Mouse (Mus musculus): ENCODE measurements around the gene Ptger4. TPM values are rescaled to one million over a fixed set of nuclear protein-coding genes. Genes with fewer than 3 reads are reported as not detected.

Gene Ptger4
- total and polyA plus RNA-seq, 3 experiments: 4.4 to 6.5 (median 4.7) TPM

GRCm38 (mm10) chr15:5186293-5186675, 57.7 kb downstream of the Ptger4 start:
- TF ChIP-seq SIN3A (IDR thresholded peaks at IDR 0.05; ENCODE audit: low read length) (0 out of 2 replicates have a peak, but pooled peaks have one; percentile 7), ZNF384 (IDR thresholded peaks at IDR 0.05; ENCODE audit: low read depth, low read length) (no peak)
- H3K79me2 ChIP-seq (replicated peaks; ENCODE audit: control insufficient read depth, extremely low read depth, insufficient read depth, poor library complexity, severe bottlenecking): peaks cover 5% of the 10 kb centered on the region; the same call in 1 of the 2 replicates
- peak overlapping the region; percentile 59 to 88 (median 82) for H3K4me3 ChIP-seq (replicated peaks in 1 of 3; ENCODE audit: low read depth in 2 of 3, low read length in 2 of 3, poor library complexity in 1 of 3)
- H3K27ac ChIP-seq (ENCODE audit: insufficient read depth, low read depth): peak overlapping the region; percentile 35
- peaks cover 6 to 32% of the 10 kb centered on the region in 2 experiments; a peak in 3 of 4 replicates for H3K4me1 ChIP-seq (ENCODE audit: control insufficient read depth in 1 of 2, insufficient read depth in 2 of 2)
- H3K9me3 ChIP-seq (replicated peaks; ENCODE audit: low read length): no peaks in the 10 kb centered on the region
- H3K9ac ChIP-seq (ENCODE audit: insufficient read depth, low read depth): peak overlapping the region; percentile 57
- H3K36me3 ChIP-seq (replicated peaks in 1 of 2; ENCODE audit: control insufficient read depth in 1 of 2, insufficient read depth in 1 of 2, low read length in 1 of 2): peaks cover 14 to 40% of the 10 kb centered on the region in 2 experiments
- peak; percentile 32 for DNase-seq (ENCODE audit: extremely low read depth)
- H3K4me2 ChIP-seq (ENCODE audit: insufficient read depth, low read depth, poor library complexity, severe bottlenecking): peak overlapping the region; percentile 99
- in situ Hi-C loops (cut with MboI; ENCODE audit: low pct_ligation_motif_present, low pct_unique_long_range_greater_than_20kb, low sequenced_read_pairs) (no loop called here), dilution Hi-C loops (cut with MboI; ENCODE audit: extremely low pct_ligation_motif_present, extremely low pct_unique_long_range_greater_than_20kb, low sequenced_read_pairs) (no loop called here)
- no peaks in the 10 kb centered on the region for H3K27me3 ChIP-seq (replicated peaks)

DNA sequence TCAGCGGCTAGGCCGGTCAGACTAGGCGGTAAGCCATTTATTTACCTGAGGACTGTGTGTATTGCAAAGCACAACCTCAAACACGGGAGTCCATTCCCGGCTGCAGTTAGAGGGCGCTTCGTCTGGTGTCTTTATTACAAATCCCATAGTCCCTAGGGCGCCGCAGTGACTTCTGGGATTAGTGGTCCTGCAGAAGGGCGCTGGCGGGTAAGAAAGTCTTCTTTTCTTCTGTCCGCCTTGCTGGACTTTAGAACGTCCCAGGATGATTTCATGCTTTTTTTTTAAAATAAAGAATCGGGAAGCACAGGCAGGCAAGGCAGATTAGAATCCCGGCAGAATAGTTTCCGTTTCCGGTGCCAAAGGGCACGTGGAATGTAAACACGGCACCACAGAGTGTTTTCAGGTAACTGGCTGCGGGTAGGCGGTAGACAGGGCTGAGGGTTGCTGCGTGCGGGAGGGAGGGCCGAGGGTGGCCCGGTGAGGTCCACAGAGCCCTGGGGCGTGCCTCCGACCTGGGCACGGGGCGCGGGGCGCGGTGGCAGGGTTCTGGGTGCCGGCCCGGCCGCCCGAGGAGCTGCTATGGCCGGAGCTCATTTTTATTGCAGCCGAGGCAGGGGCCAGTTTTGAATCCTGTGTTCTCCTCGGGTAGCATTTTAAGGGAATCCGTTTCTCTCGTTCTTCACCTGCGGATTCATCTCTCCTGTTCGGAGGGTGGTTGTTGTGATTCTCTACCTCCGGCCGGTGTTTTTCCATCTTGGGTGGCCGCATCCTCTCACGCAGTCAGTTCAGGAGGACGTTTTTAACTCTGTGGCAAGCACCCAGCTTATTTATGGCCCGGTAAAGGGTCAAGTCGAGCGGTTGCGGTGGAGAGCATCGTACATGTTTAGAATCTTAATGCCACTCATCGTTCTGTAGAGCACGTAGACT, 58.4 kb downstream of the Ptger4 start, which contains the start of gene Ttc33:
Gene Ttc33, plus strand, starts transcription at position 160 of the 927 bp plus-strand sequence.
- Histone ChIP-seq H3K36me3 (replicated peaks in 1 of 2; ENCODE audit: control insufficient read depth in 1 of 2, insufficient read depth in 1 of 2, low read length in 1 of 2) (peaks cover 13 to 34% of the 10 kb centered on the region in 2 experiments), H3K4me2 (ENCODE audit: insufficient read depth, low read depth, poor library complexity, severe bottlenecking) (peak within 1 kb of the TSS; percentile 99), H3K9ac (ENCODE audit: insufficient read depth, low read depth) (peak within 1 kb of the TSS; percentile 57), H3K79me2 (replicated peaks; ENCODE audit: control insufficient read depth, extremely low read depth, insufficient read depth, poor library complexity, severe bottlenecking) (peaks cover 5% of the 10 kb centered on the region; the same call in 1 of the 2 replicates), H3K27me3 (replicated peaks) (no peaks in the 10 kb centered on the region), H3K27ac (ENCODE audit: insufficient read depth, low read depth) (peak within 1 kb of the TSS; percentile 35), H3K9me3 (replicated peaks; ENCODE audit: low read length) (no peaks in the 10 kb centered on the region), H3K4me1 (ENCODE audit: control insufficient read depth in 1 of 2, insufficient read depth in 2 of 2) (peaks cover 6 to 32% of the 10 kb centered on the region in 2 experiments; a peak in 3 of 4 replicates), H3K4me3 (replicated peaks in 1 of 3; ENCODE audit: low read depth in 2 of 3, low read length in 2 of 3, poor library complexity in 1 of 3) (peak within 1 kb of the TSS; percentile 59 to 88 (median 82))
- peak; percentile 64 for DNase-seq (ENCODE audit: extremely low read depth)
- in situ Hi-C loops (cut with MboI; ENCODE audit: low pct_ligation_motif_present, low pct_unique_long_range_greater_than_20kb, low sequenced_read_pairs): no loop called here
- dilution Hi-C loops (cut with MboI; ENCODE audit: extremely low pct_ligation_motif_present, extremely low pct_unique_long_range_greater_than_20kb, low sequenced_read_pairs): no loop called here
- peak; percentile 81; the same call in 1 of the 2 replicates for TF ChIP-seq KAT2A (IDR thresholded peaks at IDR 0.05; ENCODE audit: insufficient replicate concordance, low read length)
- peak in 1 of 2 experiments; percentile 56; a peak in 2 of 4 replicates for TF ChIP-seq CTCF (conservative IDR thresholded peaks at IDR 0.05 in 1 of 2, IDR thresholded peaks at IDR 0.05 in 1 of 2; ENCODE audit: low read depth in 2 of 2, low read length in 2 of 2)
- peak; percentile 83 for TF ChIP-seq MAX (IDR thresholded peaks at IDR 0.05; ENCODE audit: low read length)
- peak; percentile 69 for TF ChIP-seq CHD2 (IDR thresholded peaks at IDR 0.05; ENCODE audit: low read length)
- no peak for TF ChIP-seq PAX5 (IDR thresholded peaks at IDR 0.05; ENCODE audit: low read length)
- no peak for TF ChIP-seq ZNF384 (IDR thresholded peaks at IDR 0.05; ENCODE audit: low read depth, low read length)
- TF ChIP-seq ETS1 (conservative IDR thresholded peaks at IDR 0.05; ENCODE audit: low read depth, low read length): no peak
- TF ChIP-seq SMC3 (IDR thresholded peaks at IDR 0.05; ENCODE audit: low read depth, low read length): no peak
- TF ChIP-seq ZC3H11A (IDR thresholded peaks at IDR 0.05; ENCODE audit: low read depth, low read length): no peak
- TF ChIP-seq USF2 (conservative IDR thresholded peaks at IDR 0.05; ENCODE audit: low read depth, low read length): no peak
- TF ChIP-seq GABPA (IDR thresholded peaks at IDR 0.05; ENCODE audit: insufficient replicate concordance, low read depth, low read length): no peak; the same call in 1 of the 2 replicates
- peak; percentile 89 for TF ChIP-seq HCFC1 (IDR thresholded peaks at IDR 0.05; ENCODE audit: low read depth, low read length)
- TF ChIP-seq TBP (conservative IDR thresholded peaks at IDR 0.05; ENCODE audit: low read depth, low read length): peak; percentile 76; the same call in 1 of the 2 replicates
- TF ChIP-seq MYC (IDR thresholded peaks at IDR 0.05; ENCODE audit: low read depth, low read length): peak; percentile 51; the same call in 1 of the 2 replicates
- no peak for TF ChIP-seq POLR2AphosphoS2 (IDR thresholded peaks at IDR 0.05; ENCODE audit: low read depth, low read length)
- TF ChIP-seq POLR2A (IDR thresholded peaks at IDR 0.05; ENCODE audit: low read depth, low read length): peak; percentile 59
- no peak for TF ChIP-seq MAZ (IDR thresholded peaks at IDR 0.05; ENCODE audit: low read depth, low read length)
- peak; percentile 94 for TF ChIP-seq SIN3A (IDR thresholded peaks at IDR 0.05; ENCODE audit: low read length)
- TF ChIP-seq JUND (conservative IDR thresholded peaks at IDR 0.05; ENCODE audit: low read depth, low read length): no peak
- no peak for TF ChIP-seq USF1 (IDR thresholded peaks at IDR 0.05; ENCODE audit: low read depth, low read length)
- no peak for TF ChIP-seq JUN (IDR thresholded peaks at IDR 0.05; ENCODE audit: insufficient read depth, low read depth, low read length)
- TF ChIP-seq RAD21 (IDR thresholded peaks at IDR 0.05; ENCODE audit: low read depth, low read length): no peak
- peak; percentile 48 for TF ChIP-seq BHLHE40 (IDR thresholded peaks at IDR 0.05; ENCODE audit: low read depth, low read length)
- TF ChIP-seq MXI1 (IDR thresholded peaks at IDR 0.05; ENCODE audit: low read depth, low read length): peak; percentile 92
- no peak for TF ChIP-seq ZKSCAN1 (IDR thresholded peaks at IDR 0.05; ENCODE audit: borderline replicate concordance, low read depth, low read length)
- TF ChIP-seq NELFE (IDR thresholded peaks at IDR 0.05; ENCODE audit: low read depth, low read length): peak; percentile 46; the same call in 1 of the 2 replicates
- TF ChIP-seq NRF1 (IDR thresholded peaks at IDR 0.05; ENCODE audit: low read depth, low read length): no peak
- peak; percentile 47; the same call in 1 of the 2 replicates for TF ChIP-seq MEF2A (IDR thresholded peaks at IDR 0.05; ENCODE audit: borderline replicate concordance, low read depth, low read length)
- TF ChIP-seq RCOR1 (conservative IDR thresholded peaks at IDR 0.05; ENCODE audit: low read depth, low read length): no peak
- no peak for TF ChIP-seq CHD1 (IDR thresholded peaks at IDR 0.05; ENCODE audit: low read depth, low read length)
